Mouse (Mus musculus): ENCODE results near the gene Rfwd3. TPM values are rescaled to one million over a fixed set of nuclear protein-coding genes. Genes with fewer than 3 reads are reported as not detected.
A peak's percentile ranks its signal among the peaks of the same experiment; 100 is the strongest.
"Not testable (repeated sequence)": the region's sequence is repeated elsewhere in the genome, so short reads cannot be mapped to it uniquely, and the experiment has no call there.

Rfwd3 gene
- 67.2 and 88.7 TPM in 2 replicates for total RNA-seq (2021)
- long read RNA-seq, full-length matches to known transcripts = 9 of 19 reads
- long read RNA-seq, partial matches to known transcripts = 9 of 19 reads
- long read RNA-seq, other reads (novel, unspliced or antisense) = 1 of 19 reads

DNA sequence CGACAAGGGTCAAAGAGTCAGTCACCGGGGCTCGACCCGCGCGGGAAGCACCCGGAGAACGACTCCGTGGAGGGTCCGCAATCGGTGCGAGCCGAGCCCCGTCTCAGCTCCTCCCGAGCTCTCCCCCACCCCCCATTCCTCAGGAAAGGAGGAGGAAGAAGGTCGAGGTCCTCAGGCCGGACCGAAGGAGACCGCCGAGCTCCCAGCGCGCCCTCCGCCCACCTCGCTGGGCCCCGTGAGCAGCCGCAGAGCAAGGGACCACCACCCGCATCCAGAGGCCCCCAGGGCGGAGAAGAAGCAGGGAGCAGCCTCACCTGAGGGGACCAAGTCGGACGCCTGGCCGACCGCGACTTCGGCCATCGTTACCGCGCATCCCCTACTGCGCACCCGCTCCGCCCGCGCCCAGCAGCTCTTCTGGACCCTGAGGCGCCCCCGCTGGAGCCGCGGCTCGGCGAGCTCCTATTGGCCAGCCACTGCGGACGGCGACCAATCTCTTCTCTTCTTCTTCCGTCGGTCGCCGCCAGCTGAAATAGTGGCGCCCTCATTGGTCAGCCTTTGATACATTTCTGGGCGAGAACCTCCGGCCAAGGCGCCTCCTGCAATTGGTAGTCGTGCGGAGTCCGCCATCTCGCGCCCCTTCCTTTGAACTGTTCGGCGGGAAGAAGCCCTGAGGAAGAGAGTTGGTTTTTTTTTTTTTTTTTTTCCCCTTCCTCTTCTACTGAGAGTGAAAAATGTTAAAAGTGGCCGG, at the start of gene Rfwd3:
Gene Rfwd3 (minus strand): TSS at position 402 of the 748 bp plus-strand sequence.
- DNase-seq = peak; percentile 94

DNA sequence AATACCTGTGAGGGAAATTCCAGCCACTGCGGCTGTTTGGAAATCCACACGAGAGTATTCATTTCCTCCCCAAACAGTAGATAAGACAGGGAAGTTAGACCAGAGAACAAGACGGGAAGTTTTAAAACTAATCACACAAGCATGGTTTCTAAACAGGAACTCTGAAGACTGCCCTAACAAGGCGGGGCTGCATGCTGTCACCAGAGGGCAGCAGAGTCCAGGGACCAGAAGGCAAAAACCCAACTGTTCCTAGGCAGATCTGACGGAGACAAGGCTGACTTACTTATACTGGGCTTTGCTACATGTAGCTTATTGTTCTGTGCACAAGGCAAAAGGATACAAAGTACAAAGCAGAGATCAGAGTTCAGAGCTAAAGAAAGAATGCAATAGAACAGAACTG, 43.2 kb upstream of the Rfwd3 start:
- peak; percentile 85 for DNase-seq

- DNase-seq = no peak
These were observed 40.2 kb upstream of the Rfwd3 start for GRCm38 (mm10) chr8:111340186-111340585.

- no peak for DNase-seq
These were observed 38.6 kb upstream of the Rfwd3 start for GRCm38 (mm10) chr8:111338370-111339208.

- DNase-seq = peak; percentile 62
These were observed 37.9 kb upstream of the Rfwd3 start, which contains the start of gene Mlkl for GRCm38 (mm10) chr8:111337890-111338347. Gene Mlkl (minus strand): TSS chr8:111338177.

DNA sequence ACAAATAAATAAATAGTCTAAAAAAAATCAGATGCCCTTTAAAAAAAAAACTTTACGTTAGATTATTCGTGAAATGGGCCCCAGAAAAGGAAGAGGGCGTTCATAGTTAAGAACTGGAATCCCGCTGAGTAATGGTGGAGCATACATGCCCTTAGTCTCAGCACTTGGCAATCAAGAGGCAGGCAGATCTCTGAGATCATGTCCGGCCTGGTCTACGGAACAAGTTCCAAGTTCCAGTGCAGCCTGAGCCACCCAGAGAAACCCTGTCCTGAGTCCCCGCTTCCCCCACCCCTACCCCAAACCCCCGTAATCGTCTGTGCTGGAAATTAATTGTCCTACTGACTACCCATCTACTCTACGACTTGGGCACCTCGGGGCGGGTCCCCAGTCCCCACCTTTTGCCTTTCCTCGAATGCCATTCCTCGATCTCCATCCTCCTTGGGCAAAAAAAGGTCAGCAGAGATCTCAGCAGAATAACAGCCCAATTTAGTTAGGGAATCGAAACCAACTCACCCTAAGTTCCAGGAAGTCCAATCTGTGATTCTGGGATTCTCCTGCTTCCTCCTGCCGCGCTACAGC, 37.4 kb upstream of the Rfwd3 start:
- no peak for DNase-seq

GRCm38 (mm10) chr8:111336692-111337091, 36.7 kb upstream of the Rfwd3 start:
- no peak for DNase-seq

DNA sequence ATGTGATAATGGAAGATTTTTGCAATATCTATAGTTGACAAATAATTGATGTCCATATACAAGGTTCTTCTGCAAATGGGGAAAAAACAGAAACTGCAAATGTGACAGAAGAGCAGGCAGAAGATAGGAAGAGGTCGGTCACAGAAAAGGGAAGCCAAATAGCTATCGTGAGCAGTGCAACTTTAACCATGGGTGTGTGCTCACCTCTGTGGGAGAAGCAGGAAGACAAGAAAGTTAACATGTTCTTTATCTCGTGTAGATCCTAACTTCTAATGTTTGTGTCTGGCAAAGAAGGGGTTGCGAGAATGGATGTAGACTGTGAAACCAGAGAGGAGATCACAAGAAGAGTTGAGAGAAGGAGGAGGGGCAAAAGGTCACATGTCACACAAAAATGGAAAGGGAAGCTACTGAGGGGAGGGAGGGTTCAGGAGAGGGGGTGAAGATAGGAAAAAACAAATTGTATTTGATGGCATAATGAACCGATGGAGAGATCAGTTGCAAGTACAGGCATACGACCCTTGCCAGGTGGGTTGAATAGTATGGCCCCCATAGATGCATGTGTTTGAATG, 25.3 kb upstream of the Rfwd3 start:
- no peak for DNase-seq

- no peak for DNase-seq
These were observed 14.7 kb upstream of the Rfwd3 start for GRCm38 (mm10) chr8:111314729-111315128.

- not testable (repeated sequence) for DNase-seq
These were observed 13.9 kb upstream of the Rfwd3 start for GRCm38 (mm10) chr8:111313961-111314360.

GRCm38 (mm10) chr8:111312758-111313162, 12.7 kb upstream of the Rfwd3 start:
- DNase-seq = no peak

DNA sequence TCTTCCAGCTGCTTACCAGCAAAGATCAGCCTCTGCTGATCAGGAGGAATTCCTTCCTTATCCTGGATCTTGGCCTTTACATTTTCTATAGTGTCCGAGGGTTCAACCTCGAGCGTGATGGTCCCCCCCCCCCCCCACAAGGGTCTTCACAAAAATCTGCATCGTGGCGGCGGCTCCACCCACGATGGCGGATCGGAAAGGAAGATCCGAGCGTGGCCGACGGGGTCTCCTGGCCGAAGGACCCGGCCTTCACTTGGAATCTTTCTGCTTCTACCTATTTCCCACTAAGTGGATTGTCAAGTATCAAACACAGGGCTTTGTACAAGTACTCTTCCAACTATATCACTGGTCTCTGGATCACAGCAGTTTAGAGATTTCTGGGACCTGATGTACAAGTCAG, 10.0 kb upstream of the Rfwd3 start:
- not testable (repeated sequence) for DNase-seq

- DNase-seq = peak; percentile 42
These were observed 5.2 kb upstream of the Rfwd3 start for GRCm38 (mm10) chr8:111305031-111305730.

DNA sequence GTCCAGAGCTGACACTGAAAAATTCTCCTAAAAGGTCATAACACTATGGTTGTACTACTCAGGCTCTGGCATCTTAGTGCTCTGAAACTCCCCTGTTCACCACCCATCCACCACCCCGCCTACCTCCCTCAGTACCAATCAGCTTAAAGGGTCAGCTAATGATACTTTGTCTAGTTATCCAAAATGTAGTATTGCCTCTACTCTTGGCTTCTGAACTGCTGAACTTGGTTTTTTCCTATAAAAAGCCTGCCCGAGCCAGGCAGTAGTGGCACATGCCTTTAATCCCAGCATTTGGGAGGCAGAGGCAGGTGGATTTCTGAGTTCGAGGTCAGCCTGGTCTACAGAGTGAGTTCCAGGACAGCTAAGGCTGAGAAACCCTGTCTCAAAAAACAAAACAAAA, 4.3 kb upstream of the Rfwd3 start:
- no peak for DNase-seq

- not testable (repeated sequence) for DNase-seq
These were observed 3.2 kb upstream of the Rfwd3 start for GRCm38 (mm10) chr8:111303076-111303803.

DNA sequence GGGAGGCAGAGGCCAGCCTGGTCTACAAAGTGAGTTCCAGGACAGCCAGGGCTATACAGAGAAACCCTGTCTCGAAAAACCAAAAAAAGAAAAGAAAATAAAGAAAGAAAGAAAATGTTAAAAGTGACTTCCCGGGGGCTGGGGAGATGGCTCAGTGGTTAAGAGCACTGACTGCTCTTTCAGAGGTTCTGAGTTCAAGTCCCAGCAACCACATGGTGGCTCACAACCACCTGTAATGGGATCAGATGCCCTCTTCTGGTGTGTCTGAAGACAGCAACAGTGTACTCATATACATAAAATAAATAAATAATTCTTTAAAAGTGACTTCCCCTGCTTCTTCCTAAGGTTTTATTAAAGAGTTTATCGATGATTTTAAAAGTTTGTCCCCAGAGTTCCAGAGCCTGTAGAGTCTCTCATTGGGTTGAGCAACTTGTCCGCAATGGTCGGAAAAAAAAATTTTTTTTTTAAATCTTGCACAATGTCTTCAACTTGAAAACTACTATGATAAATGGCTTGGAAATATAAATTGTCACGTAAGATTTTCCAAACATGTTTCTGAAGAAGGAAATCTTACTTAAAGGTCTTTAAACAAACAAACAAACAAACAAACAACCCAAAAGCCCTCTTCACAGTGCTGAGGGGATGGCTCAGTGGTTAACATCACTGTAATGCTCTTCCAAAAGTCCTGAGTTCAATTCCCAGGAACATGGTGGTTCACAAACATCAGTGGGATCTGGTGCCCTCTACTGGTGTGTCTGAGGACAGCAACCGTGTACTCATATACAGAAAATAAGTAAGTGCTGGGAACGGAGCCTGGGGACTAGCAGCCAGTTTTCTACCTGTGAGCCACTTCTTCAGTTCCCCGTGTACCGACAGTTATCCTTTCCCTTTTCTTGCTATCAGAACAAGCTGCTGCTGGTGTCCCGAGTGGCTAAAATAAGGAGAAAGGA, 850 bp upstream of the Rfwd3 start:
- no peak for DNase-seq

DNA sequence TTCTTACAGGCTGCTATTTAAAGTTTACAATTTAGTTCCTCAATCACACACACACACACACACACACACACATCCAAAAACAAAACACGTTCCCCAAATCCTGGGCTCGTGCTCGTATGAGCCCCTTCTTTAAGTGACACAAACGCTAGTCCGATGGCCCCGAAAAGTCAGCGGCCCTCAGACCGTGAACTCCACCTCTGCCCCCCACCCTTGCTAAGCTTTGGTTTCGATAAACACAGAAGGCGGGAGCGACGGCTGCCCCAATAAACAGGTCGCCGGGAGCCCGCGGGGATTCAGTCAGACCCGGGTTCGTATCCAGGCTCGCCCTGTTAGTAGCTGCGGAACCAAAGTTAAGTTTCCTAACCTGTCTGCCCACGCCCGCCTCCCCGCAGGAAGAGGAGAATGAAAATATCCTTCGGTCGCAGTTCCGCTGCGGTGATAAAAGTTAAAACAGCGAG, 630 bp downstream of the Rfwd3 start:
- DNase-seq = peak; percentile 51

DNA sequence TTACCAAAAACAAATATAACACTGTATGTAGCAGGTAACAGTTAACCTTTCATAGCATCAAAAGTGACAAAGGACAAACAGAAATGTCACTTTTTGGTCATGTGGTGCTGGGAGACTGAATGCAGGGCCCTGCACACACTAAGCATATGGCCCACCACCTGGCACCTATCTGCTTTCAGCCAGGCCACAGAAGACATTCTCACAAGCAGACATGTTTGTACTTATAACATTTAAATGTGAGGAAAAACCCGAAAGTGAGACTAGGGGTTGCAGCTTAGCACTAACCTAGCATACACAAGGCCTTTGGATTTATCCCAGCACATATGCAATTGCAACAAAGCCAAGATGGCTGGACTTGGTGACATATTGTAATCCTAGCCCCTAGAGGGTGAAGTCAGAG, 2.0 kb downstream of the Rfwd3 start:
- no peak for DNase-seq

GRCm38 (mm10) chr8:111291733-111292132, 8.3 kb downstream of the Rfwd3 start:
- peak; percentile 47 for DNase-seq

GRCm38 (mm10) chr8:111290586-111290985, 9.4 kb downstream of the Rfwd3 start:
- DNase-seq = no peak

Measured in adrenal gland, postnatal 25 days (tissue).